Mouse (Mus musculus) right cerebral cortex, postnatal 25 days (tissue): ENCODE measurements at regions not wholly inside any gene's neighbourhood (a gene's known extent, or its start where the extent isn't known, plus 50 kb on each side); places are given as distances from the start of the nearest gene placed in this dataset.

Source experiments
- DNase-seq: peaks from one replicate; pipeline ENCODE4 v3.0.0; 2022

- no peak for DNase-seq
Observed at GRCm38 (mm10) chrX:19168983-19169382, 312.1 kb downstream of the Tex13c3 start.

- DNase-seq, result no peak
Observed at GRCm38 (mm10) chrX:19168546-19168945, 312.6 kb downstream of the Tex13c3 start.

- no peak for DNase-seq
Observed at GRCm38 (mm10) chrX:19168111-19168510, 313.0 kb downstream of the Tex13c3 start.

GRCm38 (mm10) chrX:19167121-19167853, 313.8 kb downstream of the Tex13c3 start:
- DNase-seq, result no peak

- no peak for DNase-seq
Observed at GRCm38 (mm10) chrX:19165891-19166644, 315.1 kb downstream of the Tex13c3 start.

- no peak for DNase-seq
Observed at GRCm38 (mm10) chrX:19164151-19164550, 317.0 kb downstream of the Tex13c3 start.

GRCm38 (mm10) chrX:19162958-19163357, 318.2 kb downstream of the Tex13c3 start:
- no peak for DNase-seq

- no peak for DNase-seq
Observed at GRCm38 (mm10) chrX:19162351-19162750, 318.8 kb downstream of the Tex13c3 start.

GRCm38 (mm10) chrX:19160275-19160930, 320.7 kb downstream of the Tex13c3 start:
- DNase-seq, result no peak

GRCm38 (mm10) chrX:19157464-19158203, 323.5 kb downstream of the Tex13c3 start:
- no peak for DNase-seq

- no peak for DNase-seq
Observed at GRCm38 (mm10) chrX:19153619-19154018, 327.5 kb downstream of the Tex13c3 start.

- DNase-seq, result no peak
Observed at GRCm38 (mm10) chrX:19152170-19152861, 328.8 kb downstream of the Tex13c3 start.

- no peak for DNase-seq
Observed at GRCm38 (mm10) chrX:19150606-19151005, 330.5 kb downstream of the Tex13c3 start.

GRCm38 (mm10) chrX:19148672-19149071, 332.4 kb downstream of the Tex13c3 start:
- DNase-seq, result no peak

GRCm38 (mm10) chrX:19148251-19148650, 332.9 kb downstream of the Tex13c3 start:
- no peak for DNase-seq

GRCm38 (mm10) chrX:19112753-19113152, 368.4 kb downstream of the Tex13c3 start:
- DNase-seq, result no peak

- no peak for DNase-seq
Observed at GRCm38 (mm10) chrX:19102911-19103310, 378.2 kb downstream of the Tex13c3 start.

- no peak for DNase-seq
Observed at GRCm38 (mm10) chrX:19095960-19096359, 385.2 kb downstream of the Tex13c3 start.

- no peak for DNase-seq
Observed at GRCm38 (mm10) chrX:19084435-19084834, 396.7 kb downstream of the Tex13c3 start.

- no peak for DNase-seq
Observed at GRCm38 (mm10) chrX:19080021-19080420, 401.1 kb downstream of the Tex13c3 start.
